Mouse (Mus musculus): ENCODE measurements around the gene Tcf20. TPM values are rescaled to one million over a fixed set of nuclear protein-coding genes. Genes with fewer than 3 reads are reported as not detected.

The Tcf20 gene
- polyA plus RNA-seq, 1 experiment, result 48.7 TPM

DNA sequence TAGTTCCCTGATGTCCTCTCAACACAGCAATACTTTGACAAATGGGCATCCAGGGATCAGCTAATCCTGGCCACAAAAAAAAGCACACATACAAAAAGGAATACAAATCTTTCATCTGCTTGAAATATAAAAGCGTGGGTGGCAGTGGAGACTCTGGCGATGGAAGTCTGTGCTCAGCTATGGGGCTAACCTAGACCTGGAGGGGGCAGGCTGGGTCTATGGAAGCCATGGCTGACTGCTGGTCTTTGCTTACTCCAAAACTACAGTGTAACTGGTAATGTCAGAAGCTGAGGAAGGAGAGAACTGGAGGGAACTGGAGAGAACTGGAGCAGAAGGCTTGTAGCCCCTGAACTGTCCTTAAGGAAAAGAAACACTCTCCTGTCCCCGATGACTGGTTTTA is 69.7 kb downstream of the Tcf20 start:
- DNase-seq, result no peak
- 89% methylated on average over 3 of the region's 3 CpGs for WGBS
- H3K4me1 ChIP-seq (replicated peaks; ENCODE audit: control insufficient read depth, insufficient read depth, low read length), result peaks cover 33% of the 10 kb centered on the region
- no peaks in the 10 kb centered on the region for H3K36me3 ChIP-seq (ENCODE audit: control insufficient read depth, insufficient read depth, low read length)
- no peaks in the 10 kb centered on the region for H3K27me3 ChIP-seq (ENCODE audit: control insufficient read depth, insufficient read depth, low read length)
- TF ChIP-seq POLR2A (IDR thresholded peaks at IDR 0.05; ENCODE audit: control insufficient read depth, extremely low read depth, insufficient read depth, low read length, poor library complexity) (no peak), CTCF (IDR thresholded peaks at IDR 0.05; ENCODE audit: borderline replicate concordance, control insufficient read depth, extremely low read depth, insufficient read depth, low read length, poor library complexity) (no peak)
- no peak overlapping the region for H3K4me3 ChIP-seq (ENCODE audit: control insufficient read depth, insufficient read depth, low read length)
- no peak overlapping the region for H3K27ac ChIP-seq (ENCODE audit: control insufficient read depth, insufficient read depth, low read length)

- H3K27me3 ChIP-seq (ENCODE audit: control insufficient read depth, insufficient read depth, low read length), result no peaks in the 10 kb centered on the region
- no peak overlapping the region for H3K27ac ChIP-seq (ENCODE audit: control insufficient read depth, insufficient read depth, low read length)
- H3K4me3 ChIP-seq (ENCODE audit: control insufficient read depth, insufficient read depth, low read length), result no peak overlapping the region
- H3K36me3 ChIP-seq (ENCODE audit: control insufficient read depth, insufficient read depth, low read length), result no peaks in the 10 kb centered on the region
- TF ChIP-seq CTCF (IDR thresholded peaks at IDR 0.05; ENCODE audit: borderline replicate concordance, control insufficient read depth, extremely low read depth, insufficient read depth, low read length, poor library complexity) (no peak), POLR2A (IDR thresholded peaks at IDR 0.05; ENCODE audit: control insufficient read depth, extremely low read depth, insufficient read depth, low read length, poor library complexity) (no peak)
- H3K4me1 ChIP-seq (replicated peaks; ENCODE audit: control insufficient read depth, insufficient read depth, low read length), result peaks cover 33% of the 10 kb centered on the region
- 85% methylated on average over 28 of the region's 28 CpGs for WGBS
- no peak for DNase-seq
Measured at GRCm38 (mm10) chr15:82917207-82917844, 70.3 kb downstream of the Tcf20 start.

DNA sequence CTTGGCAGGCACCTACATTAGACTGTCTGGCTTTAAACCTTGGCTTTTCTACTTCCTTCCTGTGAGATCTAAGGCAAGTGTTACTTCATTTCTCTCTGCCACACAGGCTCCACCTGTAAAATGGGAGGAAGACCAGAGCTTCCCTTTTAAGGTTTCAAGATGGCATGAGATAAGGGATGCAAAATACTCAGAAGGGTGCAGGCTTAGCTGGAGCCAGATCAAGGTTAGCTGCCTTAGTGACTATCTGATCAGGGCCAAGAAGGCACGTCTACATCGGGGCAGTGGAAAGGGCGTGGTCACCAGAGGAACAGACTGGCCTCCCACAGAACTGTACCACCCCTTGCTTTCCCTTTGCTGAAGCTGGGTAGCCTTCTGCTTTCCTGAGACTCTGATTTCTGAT is 73.2 kb downstream of the Tcf20 start:
- Histone ChIP-seq H3K27ac (ENCODE audit: control insufficient read depth, insufficient read depth, low read length) (no peak overlapping the region), H3K4me1 (replicated peaks; ENCODE audit: control insufficient read depth, insufficient read depth, low read length) (peaks cover 25% of the 10 kb centered on the region), H3K36me3 (ENCODE audit: control insufficient read depth, insufficient read depth, low read length) (no peaks in the 10 kb centered on the region), H3K4me3 (ENCODE audit: control insufficient read depth, insufficient read depth, low read length) (no peak overlapping the region), H3K27me3 (ENCODE audit: control insufficient read depth, insufficient read depth, low read length) (no peaks in the 10 kb centered on the region)
- WGBS, result 14% methylated on average over 3 of the region's 3 CpGs
- TF ChIP-seq POLR2A (IDR thresholded peaks at IDR 0.05; ENCODE audit: control insufficient read depth, extremely low read depth, insufficient read depth, low read length, poor library complexity) (no peak), CTCF (IDR thresholded peaks at IDR 0.05; ENCODE audit: borderline replicate concordance, control insufficient read depth, extremely low read depth, insufficient read depth, low read length, poor library complexity) (no peak)
- DNase-seq, result no peak

DNA sequence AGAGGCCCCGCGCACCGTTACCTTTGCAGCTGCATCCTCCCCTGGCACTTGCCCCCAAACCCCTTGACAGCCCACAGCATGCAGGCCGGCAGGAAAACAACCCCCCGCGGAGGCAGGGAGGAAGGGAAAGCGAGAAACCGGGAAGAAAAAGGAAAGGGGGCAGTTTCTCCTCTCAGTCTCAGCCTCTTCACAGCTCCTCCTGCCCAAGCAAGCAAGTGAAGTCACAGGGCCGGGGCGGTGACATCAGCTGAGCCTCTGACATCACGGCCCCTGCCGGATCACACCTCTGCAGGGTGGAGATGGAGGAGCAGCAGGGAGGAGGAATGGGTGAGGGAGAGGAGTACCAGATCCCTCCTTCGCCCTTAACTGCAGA is 75.7 kb downstream of the Tcf20 start:
- Histone ChIP-seq H3K27ac (ENCODE audit: control insufficient read depth, insufficient read depth, low read length) (no peak overlapping the region), H3K36me3 (ENCODE audit: control insufficient read depth, insufficient read depth, low read length) (no peaks in the 10 kb centered on the region), H3K4me3 (ENCODE audit: control insufficient read depth, insufficient read depth, low read length) (peak overlapping the region; percentile 9; the same call in 1 of the 2 replicates), H3K4me1 (replicated peaks; ENCODE audit: control insufficient read depth, insufficient read depth, low read length) (peaks cover 25% of the 10 kb centered on the region), H3K27me3 (ENCODE audit: control insufficient read depth, insufficient read depth, low read length) (no peaks in the 10 kb centered on the region)
- DNase-seq, result peak; percentile 45
- TF ChIP-seq CTCF (IDR thresholded peaks at IDR 0.05; ENCODE audit: borderline replicate concordance, control insufficient read depth, extremely low read depth, insufficient read depth, low read length, poor library complexity), result no peak
- TF ChIP-seq POLR2A (IDR thresholded peaks at IDR 0.05; ENCODE audit: control insufficient read depth, extremely low read depth, insufficient read depth, low read length, poor library complexity), result no peak
- 9% methylated on average over 13 of the region's 13 CpGs for WGBS

DNA sequence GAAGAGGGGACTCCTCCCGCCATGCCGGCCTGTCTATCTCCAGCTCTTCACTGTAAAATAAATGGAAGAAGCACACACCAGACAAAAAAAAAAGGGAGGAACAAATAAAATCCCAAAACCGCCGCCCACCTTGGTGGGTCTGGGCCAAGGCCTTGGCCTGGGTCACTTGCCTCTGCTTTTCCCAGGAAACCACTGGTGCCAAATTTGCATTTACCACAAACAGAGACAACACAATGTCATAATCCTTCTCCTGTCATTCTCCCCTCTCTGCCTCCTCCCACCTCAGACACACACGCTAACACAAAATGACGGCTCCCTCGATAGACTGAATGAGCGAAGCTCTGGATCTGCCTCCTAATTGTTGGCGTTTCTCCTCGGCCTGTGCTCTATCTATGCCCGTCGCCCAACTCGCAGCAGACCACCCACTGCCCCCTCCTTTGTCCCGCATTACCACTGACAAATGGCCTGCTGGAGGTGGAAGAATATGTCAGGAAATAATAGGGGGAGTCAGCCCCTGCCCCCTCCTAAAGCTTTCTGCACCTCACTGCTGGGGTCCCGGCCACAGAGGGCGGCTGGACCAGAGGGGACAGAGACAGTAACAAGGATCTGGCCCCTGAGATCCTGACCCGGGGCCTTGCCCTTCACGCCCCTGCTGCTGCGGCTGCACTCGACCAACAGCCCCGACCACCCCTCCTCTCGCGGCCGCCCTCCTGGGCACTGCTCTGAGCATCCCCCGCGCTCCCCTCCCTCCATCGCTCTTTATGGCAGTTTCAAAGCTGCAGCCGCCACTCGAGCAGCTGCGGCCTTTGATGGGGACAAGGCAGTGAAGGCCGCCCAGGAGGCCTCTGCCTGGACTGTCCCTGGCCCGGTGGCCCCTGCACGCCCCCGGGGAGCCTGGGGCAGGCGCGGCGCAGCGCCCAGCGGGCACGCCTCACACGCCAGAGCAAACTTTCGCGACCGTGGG is 76.4 kb downstream of the Tcf20 start:
- WGBS, result 41% methylated on average over 44 of the region's 44 CpGs
- Histone ChIP-seq H3K4me3 (ENCODE audit: control insufficient read depth, insufficient read depth, low read length) (peak overlapping the region; percentile 9; the same call in 1 of the 2 replicates), H3K4me1 (replicated peaks; ENCODE audit: control insufficient read depth, insufficient read depth, low read length) (peaks cover 29% of the 10 kb centered on the region), H3K36me3 (ENCODE audit: control insufficient read depth, insufficient read depth, low read length) (no peaks in the 10 kb centered on the region), H3K27me3 (ENCODE audit: control insufficient read depth, insufficient read depth, low read length) (no peaks in the 10 kb centered on the region), H3K27ac (ENCODE audit: control insufficient read depth, insufficient read depth, low read length) (no peak overlapping the region)
- no peak for TF ChIP-seq CTCF (IDR thresholded peaks at IDR 0.05; ENCODE audit: borderline replicate concordance, control insufficient read depth, extremely low read depth, insufficient read depth, low read length, poor library complexity)
- TF ChIP-seq POLR2A (IDR thresholded peaks at IDR 0.05; ENCODE audit: control insufficient read depth, extremely low read depth, insufficient read depth, low read length, poor library complexity), result no peak
- no peak for DNase-seq

DNA sequence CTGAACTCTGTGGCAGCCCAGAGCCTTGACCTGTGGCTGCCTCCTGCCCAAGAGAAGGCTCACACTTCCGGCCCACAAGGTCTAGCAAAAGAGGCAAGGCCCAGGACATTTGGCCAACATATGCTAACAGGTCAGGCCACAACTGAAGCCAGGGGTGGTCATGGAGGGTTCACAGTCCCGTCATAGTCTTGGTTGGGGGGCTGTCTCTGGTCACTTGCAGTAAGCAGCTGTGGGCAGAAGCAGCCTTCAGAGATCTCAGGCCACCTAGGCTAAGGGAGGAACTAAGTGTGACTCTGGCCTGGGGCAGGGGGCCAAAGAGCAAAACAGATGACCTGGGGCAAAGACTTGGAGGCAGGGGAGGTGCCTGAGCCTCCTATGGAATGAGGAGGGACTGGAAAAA is 77.1 kb downstream of the Tcf20 start:
- no peak overlapping the region for H3K4me3 ChIP-seq (ENCODE audit: control insufficient read depth, insufficient read depth, low read length)
- H3K27ac ChIP-seq (ENCODE audit: control insufficient read depth, insufficient read depth, low read length), result no peak overlapping the region
- WGBS, result 87% methylated on average over 2 of the region's 2 CpGs
- H3K27me3 ChIP-seq (ENCODE audit: control insufficient read depth, insufficient read depth, low read length), result no peaks in the 10 kb centered on the region
- H3K4me1 ChIP-seq (replicated peaks; ENCODE audit: control insufficient read depth, insufficient read depth, low read length), result peaks cover 29% of the 10 kb centered on the region
- no peaks in the 10 kb centered on the region for H3K36me3 ChIP-seq (ENCODE audit: control insufficient read depth, insufficient read depth, low read length)
- DNase-seq, result no peak
- TF ChIP-seq POLR2A (IDR thresholded peaks at IDR 0.05; ENCODE audit: control insufficient read depth, extremely low read depth, insufficient read depth, low read length, poor library complexity) (no peak), CTCF (IDR thresholded peaks at IDR 0.05; ENCODE audit: borderline replicate concordance, control insufficient read depth, extremely low read depth, insufficient read depth, low read length, poor library complexity) (no peak)
